Mouse (Mus musculus): ENCODE measurements at regions not wholly inside any gene's neighbourhood (a gene's known extent, or its start where the extent isn't known, plus 50 kb on each side); places are given as distances from the start of the nearest gene placed in this dataset.

DNA sequence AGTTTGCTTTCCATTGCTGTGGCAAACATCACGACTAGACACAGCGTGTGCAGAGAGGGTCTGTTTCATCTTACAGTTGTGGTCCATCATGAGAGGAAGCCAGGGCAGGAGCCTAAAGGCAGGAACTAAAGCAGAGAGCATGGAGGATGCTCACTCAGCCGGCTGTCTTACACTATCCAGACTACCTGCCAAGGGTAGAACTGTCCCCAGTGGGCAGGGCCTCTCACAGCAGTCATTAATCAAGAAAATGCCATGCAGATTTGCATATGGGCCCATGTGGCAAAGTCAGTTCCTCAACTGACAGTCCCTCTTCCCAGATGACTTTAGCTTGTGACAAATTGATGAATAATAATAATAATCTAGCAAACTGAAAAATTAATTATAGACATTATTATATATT is 192.6 kb downstream of the Sp3 start:
- ATAC-seq (replicated peaks; ENCODE audit: insufficient number of reproducible peaks, low FRiP score, low TSS enrichment), result no peak
- no peak overlapping the region for H3K4me3 ChIP-seq (ENCODE audit: low read depth, low read length)
- no peak overlapping the region for H3K4me2 ChIP-seq
- 65% methylated on average over 3 of the region's 3 CpGs for WGBS (ENCODE audit: insufficient replicate concordance)
- no peaks in the 10 kb centered on the region for H3K27me3 ChIP-seq (ENCODE audit: control insufficient read depth, insufficient read depth, low read length)
- no peaks in the 10 kb centered on the region for H3K9me3 ChIP-seq (replicated peaks; ENCODE audit: control insufficient read depth, low read length)
- no peak overlapping the region for H3K9ac ChIP-seq (ENCODE audit: low read depth, low read length)
- H3K36me3 ChIP-seq (ENCODE audit: control insufficient read depth, insufficient read depth, low read length), result no peaks in the 10 kb centered on the region
- H3K4me1 ChIP-seq (ENCODE audit: control insufficient read depth, insufficient read depth, low read length), result 0 out of 2 replicates have a peak, but pooled peaks cover 5% of the 10 kb centered on the region
- H3K27ac ChIP-seq (ENCODE audit: low read depth, low read length), result no peak overlapping the region

DNA sequence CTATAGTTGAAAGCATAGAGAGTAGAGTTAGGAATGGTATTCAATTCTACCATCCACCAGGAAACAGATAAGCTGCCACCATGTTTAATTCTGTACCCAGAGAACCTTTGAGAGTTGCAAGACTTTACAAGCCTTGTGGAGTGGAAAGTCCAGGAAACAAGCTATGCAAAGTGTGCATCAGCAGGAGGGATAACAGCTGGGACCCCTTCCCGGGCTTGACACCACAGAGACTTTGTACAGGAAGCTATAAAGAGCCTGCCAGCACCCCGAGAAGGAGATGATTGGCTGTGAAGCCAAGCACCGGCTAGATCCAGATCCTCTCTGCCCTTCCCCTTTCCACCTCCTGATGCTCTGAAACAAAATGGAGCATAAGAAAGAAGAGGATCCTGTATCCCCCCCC is 188.8 kb downstream of the Sp3 start:
- no peaks in the 10 kb centered on the region for H3K27me3 ChIP-seq (ENCODE audit: control insufficient read depth, insufficient read depth, low read length)
- WGBS (ENCODE audit: insufficient replicate concordance), result 72% methylated on average over 3 of the region's 3 CpGs
- ATAC-seq (replicated peaks; ENCODE audit: insufficient number of reproducible peaks, low FRiP score, low TSS enrichment), result no peak
- H3K4me3 ChIP-seq (ENCODE audit: low read depth, low read length), result no peak overlapping the region
- H3K9me3 ChIP-seq (replicated peaks; ENCODE audit: control insufficient read depth, low read length), result no peaks in the 10 kb centered on the region
- H3K36me3 ChIP-seq (ENCODE audit: control insufficient read depth, insufficient read depth, low read length), result no peaks in the 10 kb centered on the region
- H3K9ac ChIP-seq (ENCODE audit: low read depth, low read length), result no peak overlapping the region
- H3K27ac ChIP-seq (ENCODE audit: low read depth, low read length), result no peak overlapping the region
- no peak overlapping the region for H3K4me2 ChIP-seq
- no peaks in the 10 kb centered on the region for H3K4me1 ChIP-seq (ENCODE audit: control insufficient read depth, insufficient read depth, low read length)

DNA sequence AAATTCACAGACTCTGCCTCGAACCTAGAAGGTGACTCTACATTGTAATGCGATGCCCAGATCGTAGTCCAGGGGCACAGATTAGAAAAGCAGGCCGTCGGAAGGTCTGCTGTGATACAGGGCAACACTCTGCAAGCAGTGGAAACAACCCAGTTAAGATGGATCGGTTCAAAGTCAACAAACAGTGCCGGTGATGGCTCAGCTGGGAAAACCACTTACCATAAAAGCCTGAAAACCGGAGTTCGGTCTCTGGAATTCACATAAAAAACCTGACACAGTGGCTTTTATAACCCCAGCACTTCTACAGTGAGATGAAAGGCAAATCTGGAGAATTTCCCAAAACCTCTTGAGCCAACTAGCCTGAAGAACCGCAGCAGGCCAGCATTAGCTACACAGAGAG is 186.8 kb downstream of the Sp3 start:
- H3K9me3 ChIP-seq (replicated peaks; ENCODE audit: control insufficient read depth, low read length), result no peaks in the 10 kb centered on the region
- no peaks in the 10 kb centered on the region for H3K36me3 ChIP-seq (ENCODE audit: control insufficient read depth, insufficient read depth, low read length)
- H3K9ac ChIP-seq (ENCODE audit: low read depth, low read length), result no peak overlapping the region
- H3K27me3 ChIP-seq (ENCODE audit: control insufficient read depth, insufficient read depth, low read length), result no peaks in the 10 kb centered on the region
- 65% methylated on average over 10 of the region's 10 CpGs for WGBS (ENCODE audit: insufficient replicate concordance)
- H3K4me1 ChIP-seq (ENCODE audit: control insufficient read depth, insufficient read depth, low read length), result no peaks in the 10 kb centered on the region
- H3K27ac ChIP-seq (ENCODE audit: low read depth, low read length), result no peak overlapping the region
- no peak overlapping the region for H3K4me2 ChIP-seq
- no peak overlapping the region for H3K4me3 ChIP-seq (ENCODE audit: low read depth, low read length)
- ATAC-seq (replicated peaks; ENCODE audit: insufficient number of reproducible peaks, low FRiP score, low TSS enrichment), result no peak

DNA sequence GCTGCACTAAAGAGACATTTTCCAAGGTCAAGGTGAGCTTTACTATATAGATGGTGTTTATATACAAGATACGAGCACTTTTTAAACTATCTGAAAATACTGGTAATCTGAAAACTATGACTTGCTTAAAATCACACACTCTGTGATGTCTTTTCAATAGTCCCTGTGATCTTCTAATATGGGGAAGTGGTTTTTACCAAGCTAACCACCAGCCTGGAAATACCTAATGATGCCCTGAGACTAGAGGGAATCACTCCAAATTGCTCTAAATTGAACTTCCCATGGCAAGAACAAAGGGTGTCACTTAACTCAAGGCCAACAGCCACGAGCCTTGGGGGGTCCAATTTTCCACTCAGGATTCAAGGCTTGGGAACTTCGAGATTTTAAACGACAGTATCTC is 185.7 kb downstream of the Sp3 start:
- ATAC-seq (replicated peaks; ENCODE audit: insufficient number of reproducible peaks, low FRiP score, low TSS enrichment), result no peak
- Histone ChIP-seq H3K27me3 (ENCODE audit: control insufficient read depth, insufficient read depth, low read length) (no peaks in the 10 kb centered on the region), H3K4me1 (ENCODE audit: control insufficient read depth, insufficient read depth, low read length) (no peaks in the 10 kb centered on the region), H3K36me3 (ENCODE audit: control insufficient read depth, insufficient read depth, low read length) (no peaks in the 10 kb centered on the region), H3K4me2 (no peak overlapping the region), H3K27ac (ENCODE audit: low read depth, low read length) (no peak overlapping the region), H3K9ac (ENCODE audit: low read depth, low read length) (no peak overlapping the region), H3K9me3 (replicated peaks; ENCODE audit: control insufficient read depth, low read length) (no peaks in the 10 kb centered on the region), H3K4me3 (ENCODE audit: low read depth, low read length) (no peak overlapping the region)
- WGBS (ENCODE audit: insufficient replicate concordance), result 63% methylated on average over 4 of the region's 4 CpGs

DNA sequence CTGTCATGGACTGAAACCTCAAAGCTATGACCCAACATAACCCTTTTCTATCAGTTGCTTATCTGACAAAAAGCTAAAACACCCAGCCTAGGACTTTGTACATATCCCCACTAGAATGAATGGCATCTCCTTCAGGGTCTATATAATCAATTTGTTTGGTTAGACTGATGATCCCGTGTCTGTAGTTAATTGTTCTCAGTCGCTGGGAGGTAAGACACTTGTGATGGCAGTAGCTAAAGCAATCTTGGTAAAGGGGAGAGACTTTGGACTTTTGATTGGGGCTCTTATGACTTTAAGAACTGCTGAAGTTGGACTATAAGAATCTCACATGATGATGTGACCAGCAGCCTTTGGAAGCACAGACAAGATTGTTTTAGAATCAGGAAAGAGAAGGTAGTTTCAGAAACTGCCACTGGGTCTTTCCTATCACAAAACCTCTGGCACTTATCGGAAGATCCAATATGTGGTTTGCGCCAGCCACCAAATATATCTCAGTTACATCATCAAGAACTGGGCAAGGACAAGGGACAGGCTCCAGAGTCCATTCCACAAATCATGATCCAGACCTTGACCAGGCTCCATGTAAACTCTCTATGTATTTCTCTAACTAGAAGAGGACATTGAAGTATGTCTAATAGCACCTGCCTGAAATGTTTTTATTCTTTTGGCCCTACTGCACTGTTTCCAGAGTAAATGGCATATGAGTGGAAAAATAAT is 183.1 kb downstream of the Sp3 start:
- H3K9me3 ChIP-seq (replicated peaks; ENCODE audit: control insufficient read depth, low read length), result no peaks in the 10 kb centered on the region

DNA sequence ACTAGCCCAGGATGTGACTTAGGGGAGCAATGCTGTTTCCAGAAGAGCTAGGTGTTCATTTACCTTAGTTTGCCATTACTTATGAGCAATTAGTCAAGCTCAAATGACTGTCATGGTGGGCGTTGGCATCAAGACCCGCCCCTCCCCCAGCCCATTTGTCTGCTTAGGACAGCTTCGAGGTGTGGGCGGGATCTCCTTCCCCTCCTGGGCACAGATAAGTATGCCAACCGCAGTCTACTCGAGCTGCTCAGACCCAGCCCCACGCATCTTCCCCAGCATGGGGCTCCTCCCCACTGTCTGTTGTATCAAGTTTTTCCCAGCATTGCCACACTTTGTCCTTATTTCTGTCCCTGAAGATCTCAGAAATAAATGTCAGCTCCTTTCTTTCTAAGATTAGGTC is 179.6 kb downstream of the Sp3 start:
- no peak for ATAC-seq (replicated peaks; ENCODE audit: insufficient number of reproducible peaks, low FRiP score, low TSS enrichment)
- Histone ChIP-seq H3K4me3 (ENCODE audit: low read depth, low read length) (no peak overlapping the region), H3K4me1 (ENCODE audit: control insufficient read depth, insufficient read depth, low read length) (no peaks in the 10 kb centered on the region), H3K36me3 (ENCODE audit: control insufficient read depth, insufficient read depth, low read length) (no peaks in the 10 kb centered on the region), H3K27ac (ENCODE audit: low read depth, low read length) (no peak overlapping the region), H3K9me3 (replicated peaks; ENCODE audit: control insufficient read depth, low read length) (no peaks in the 10 kb centered on the region), H3K9ac (ENCODE audit: low read depth, low read length) (no peak overlapping the region), H3K27me3 (ENCODE audit: control insufficient read depth, insufficient read depth, low read length) (no peaks in the 10 kb centered on the region), H3K4me2 (no peak overlapping the region)
- WGBS (ENCODE audit: insufficient replicate concordance), result 47% methylated on average over 7 of the region's 7 CpGs

More for the DNA sequence above, 183.1 kb downstream of the Sp3 start:
- H3K36me3 ChIP-seq (ENCODE audit: control insufficient read depth, insufficient read depth, low read length), result no peaks in the 10 kb centered on the region
- H3K4me1 ChIP-seq (ENCODE audit: control insufficient read depth, insufficient read depth, low read length), result no peaks in the 10 kb centered on the region
- H3K4me3 ChIP-seq (ENCODE audit: low read depth, low read length), result no peak overlapping the region
- ATAC-seq (replicated peaks; ENCODE audit: insufficient number of reproducible peaks, low FRiP score, low TSS enrichment), result no peak
- H3K4me2 ChIP-seq, result no peak overlapping the region
- H3K27me3 ChIP-seq (ENCODE audit: control insufficient read depth, insufficient read depth, low read length), result no peaks in the 10 kb centered on the region
- no peak overlapping the region for H3K27ac ChIP-seq (ENCODE audit: low read depth, low read length)
- 75% methylated on average over 4 of the region's 4 CpGs for WGBS (ENCODE audit: insufficient replicate concordance)
- no peak overlapping the region for H3K9ac ChIP-seq (ENCODE audit: low read depth, low read length)

DNA sequence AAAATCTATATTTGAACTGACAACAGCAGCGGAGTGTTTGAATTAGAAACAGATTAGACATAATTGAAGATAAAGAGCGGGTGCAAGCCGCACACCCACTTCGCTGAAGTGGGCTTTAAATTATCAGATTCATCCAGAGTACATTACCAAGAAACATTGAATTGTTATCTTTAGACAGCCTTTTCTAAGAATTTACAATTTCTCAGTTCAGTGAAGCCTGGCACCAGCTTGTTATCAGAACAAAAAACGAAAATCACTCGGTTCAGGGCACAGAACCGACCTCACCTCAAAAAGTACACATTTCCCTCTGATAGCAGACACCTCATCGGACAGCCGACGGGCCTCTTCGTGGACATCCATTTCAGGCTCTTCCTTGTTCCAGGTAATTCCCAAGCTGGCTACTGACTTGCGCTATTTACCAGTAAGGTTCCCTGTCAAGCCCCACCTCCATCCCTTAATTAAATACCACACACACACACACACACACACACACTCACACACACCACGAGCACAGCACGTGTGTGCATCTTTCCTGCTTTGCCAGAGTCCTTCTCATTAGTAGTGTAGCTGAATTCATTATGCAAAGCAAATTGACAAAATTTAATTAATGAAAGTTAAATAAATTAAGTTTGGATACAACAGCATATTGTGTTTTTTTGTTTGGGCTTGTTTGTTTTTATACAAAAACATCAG is 166.8 kb downstream of the Sp3 start:
- Histone ChIP-seq H3K4me3 (ENCODE audit: low read depth, low read length) (no peak overlapping the region), H3K36me3 (ENCODE audit: control insufficient read depth, insufficient read depth, low read length) (no peaks in the 10 kb centered on the region), H3K27ac (ENCODE audit: low read depth, low read length) (no peak overlapping the region), H3K4me2 (no peak overlapping the region), H3K9me3 (replicated peaks; ENCODE audit: control insufficient read depth, low read length) (no peaks in the 10 kb centered on the region), H3K4me1 (ENCODE audit: control insufficient read depth, insufficient read depth, low read length) (no peaks in the 10 kb centered on the region), H3K9ac (ENCODE audit: low read depth, low read length) (no peak overlapping the region), H3K27me3 (ENCODE audit: control insufficient read depth, insufficient read depth, low read length) (no peaks in the 10 kb centered on the region)
- 62% methylated on average over 14 of the region's 14 CpGs for WGBS (ENCODE audit: insufficient replicate concordance)
- ATAC-seq (replicated peaks; ENCODE audit: insufficient number of reproducible peaks, low FRiP score, low TSS enrichment), result no peak

DNA sequence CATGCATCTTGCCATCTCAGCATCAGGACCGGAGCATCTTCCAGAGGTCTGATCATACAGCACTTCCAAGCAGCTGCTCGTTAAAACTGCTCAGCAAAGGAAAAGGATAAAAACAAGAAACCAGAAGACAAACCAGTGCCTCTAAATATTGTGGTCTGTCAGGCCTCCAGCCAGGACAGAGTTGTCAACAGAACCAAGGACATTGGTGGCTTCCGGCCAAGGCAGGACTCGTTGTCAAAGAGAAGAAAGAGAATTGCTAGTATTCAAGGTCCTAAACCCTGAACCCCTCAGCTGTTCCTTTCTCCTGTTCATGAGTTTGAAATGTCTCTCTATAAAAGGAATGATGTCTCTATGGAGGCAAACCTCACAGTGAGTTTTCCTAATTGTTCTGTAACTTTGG is 155.0 kb downstream of the Sp3 start:
- Histone ChIP-seq H3K27me3 (ENCODE audit: control insufficient read depth, insufficient read depth, low read length) (no peaks in the 10 kb centered on the region), H3K4me3 (ENCODE audit: low read depth, low read length) (no peak overlapping the region), H3K4me2 (no peak overlapping the region), H3K9ac (ENCODE audit: low read depth, low read length) (no peak overlapping the region), H3K4me1 (ENCODE audit: control insufficient read depth, insufficient read depth, low read length) (no peaks in the 10 kb centered on the region), H3K27ac (ENCODE audit: low read depth, low read length) (no peak overlapping the region), H3K36me3 (ENCODE audit: control insufficient read depth, insufficient read depth, low read length) (no peaks in the 10 kb centered on the region), H3K9me3 (replicated peaks; ENCODE audit: control insufficient read depth, low read length) (no peaks in the 10 kb centered on the region)
- 90% methylated on average over 4 of the region's 4 CpGs for WGBS (ENCODE audit: insufficient replicate concordance)
- no peak for ATAC-seq (replicated peaks; ENCODE audit: insufficient number of reproducible peaks, low FRiP score, low TSS enrichment)

DNA sequence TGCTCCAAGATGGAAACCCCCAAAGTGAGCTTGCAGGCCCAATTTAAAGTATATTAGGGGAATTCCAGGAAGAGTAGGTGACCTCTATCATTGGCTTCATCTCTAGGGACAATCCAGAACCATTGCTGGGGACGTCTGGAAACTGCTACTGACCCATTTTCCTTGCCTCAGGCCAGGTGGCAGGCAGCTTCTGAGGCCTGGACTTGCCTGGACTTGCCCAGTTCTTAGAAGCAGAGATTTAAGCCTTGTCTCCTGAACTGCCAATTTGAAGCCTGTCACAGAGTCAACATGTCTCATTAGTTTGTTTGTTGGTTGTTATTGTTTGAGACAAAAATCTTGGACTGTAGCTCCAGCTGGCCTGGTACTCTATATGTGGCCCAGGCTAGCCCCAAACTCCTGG is 151.1 kb downstream of the Sp3 start:
- Histone ChIP-seq H3K4me2 (no peak overlapping the region), H3K9ac (ENCODE audit: low read depth, low read length) (no peak overlapping the region), H3K4me1 (ENCODE audit: control insufficient read depth, insufficient read depth, low read length) (no peaks in the 10 kb centered on the region), H3K36me3 (ENCODE audit: control insufficient read depth, insufficient read depth, low read length) (no peaks in the 10 kb centered on the region), H3K27me3 (ENCODE audit: control insufficient read depth, insufficient read depth, low read length) (no peaks in the 10 kb centered on the region), H3K4me3 (ENCODE audit: low read depth, low read length) (no peak overlapping the region), H3K27ac (ENCODE audit: low read depth, low read length) (no peak overlapping the region), H3K9me3 (replicated peaks; ENCODE audit: control insufficient read depth, low read length) (no peaks in the 10 kb centered on the region)
- 36% methylated on average over 1 of the region's 1 CpGs for WGBS (ENCODE audit: insufficient replicate concordance)
- ATAC-seq (replicated peaks; ENCODE audit: insufficient number of reproducible peaks, low FRiP score, low TSS enrichment), result no peak
